Mouse (Mus musculus): ENCODE data around the gene Agr2.

The Agr2 gene

DNA sequence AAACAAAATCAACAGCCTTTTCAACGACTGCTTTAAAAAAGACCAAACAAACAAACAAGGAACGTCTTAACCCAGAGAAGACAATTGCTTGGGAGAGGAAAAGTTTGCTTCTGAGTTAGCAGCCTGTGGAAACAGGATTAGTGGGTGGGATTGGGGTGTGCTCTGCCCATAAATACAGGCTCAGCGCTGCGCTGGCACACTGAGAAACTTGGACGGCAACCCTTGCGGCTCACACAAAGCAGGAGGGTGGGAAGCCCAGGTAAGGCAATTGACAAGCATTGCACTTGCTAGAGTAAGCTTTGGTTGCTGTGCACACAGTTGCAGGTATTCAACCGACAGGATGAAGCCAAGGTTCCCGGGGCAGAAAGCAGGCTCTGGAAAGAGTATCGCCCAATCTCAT is at the start of gene Agr2:
TSS of gene Agr2 (plus strand) at position 197 of the 400 bp plus-strand sequence.
- no peak for DNase-seq

DNA sequence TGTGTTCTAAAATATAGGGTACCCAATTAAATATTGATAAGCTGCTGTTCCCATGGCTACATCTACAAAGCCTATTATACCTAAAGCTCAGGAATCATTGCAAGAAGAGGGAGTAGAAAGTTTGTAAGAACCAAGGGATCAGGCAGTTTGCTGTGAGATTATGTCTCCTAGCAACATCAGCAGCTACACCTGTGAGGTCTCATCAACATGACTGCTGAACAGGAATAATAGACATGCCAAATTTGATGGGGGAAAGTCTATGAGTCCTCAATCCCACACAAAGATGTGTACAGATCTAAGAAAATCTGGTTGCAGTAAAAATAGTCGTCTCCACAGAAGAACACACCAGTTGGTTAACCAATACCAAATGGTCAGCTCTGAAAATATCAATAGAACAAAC is 41.0 kb upstream of the Agr2 start:
- no peak for DNase-seq

DNA sequence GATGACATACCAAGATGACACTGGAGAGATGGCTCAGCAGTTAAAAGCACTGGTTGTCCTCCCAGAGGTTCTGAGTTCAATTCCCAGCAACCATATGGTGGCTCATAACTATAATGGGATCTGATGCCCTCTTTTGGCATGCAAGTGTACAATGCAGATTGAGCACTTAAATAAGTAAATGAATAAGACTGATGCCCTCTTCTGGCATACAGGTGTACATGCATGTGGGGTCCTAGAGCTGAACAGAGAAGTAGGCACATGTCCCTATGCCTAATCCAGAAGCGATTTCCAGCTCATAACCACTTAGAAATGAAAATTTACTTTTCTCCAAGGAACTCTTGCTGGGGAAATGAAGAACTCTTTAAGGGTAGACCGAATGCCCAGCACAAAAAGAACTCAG is 35.5 kb upstream of the Agr2 start:
- DNase-seq = no peak

DNA sequence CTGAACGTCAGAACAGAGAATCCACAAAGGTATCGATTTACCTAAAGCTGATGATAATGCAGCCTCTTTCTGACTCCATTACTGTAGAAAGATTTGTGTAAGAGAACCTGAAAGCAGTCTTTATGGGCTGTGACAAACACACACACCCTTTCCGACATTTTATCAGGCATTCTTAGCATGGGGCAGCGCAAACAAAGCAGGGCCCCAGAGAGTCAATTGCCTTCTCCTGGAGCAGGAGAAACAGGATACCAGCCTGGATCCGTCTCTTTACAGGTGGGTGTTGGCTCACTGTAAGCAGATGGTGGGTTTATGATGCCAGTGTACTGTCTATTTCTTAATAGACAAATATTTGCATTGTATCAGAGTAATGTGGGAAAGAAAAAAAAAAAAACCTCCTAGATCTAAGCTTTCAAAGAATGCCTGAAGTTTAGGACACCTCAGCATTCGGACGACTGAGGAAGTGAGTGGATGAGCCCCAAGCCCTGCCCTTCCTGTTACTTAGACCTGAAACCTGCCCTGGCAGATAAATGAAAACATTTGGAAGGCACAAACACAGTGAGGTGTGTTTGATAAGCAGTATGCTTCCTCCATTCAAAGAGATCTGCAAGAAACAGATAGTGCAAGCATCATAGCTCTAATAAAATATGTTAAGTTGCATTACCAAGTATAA is 26.5 kb upstream of the Agr2 start:
- DNase-seq = no peak

DNA sequence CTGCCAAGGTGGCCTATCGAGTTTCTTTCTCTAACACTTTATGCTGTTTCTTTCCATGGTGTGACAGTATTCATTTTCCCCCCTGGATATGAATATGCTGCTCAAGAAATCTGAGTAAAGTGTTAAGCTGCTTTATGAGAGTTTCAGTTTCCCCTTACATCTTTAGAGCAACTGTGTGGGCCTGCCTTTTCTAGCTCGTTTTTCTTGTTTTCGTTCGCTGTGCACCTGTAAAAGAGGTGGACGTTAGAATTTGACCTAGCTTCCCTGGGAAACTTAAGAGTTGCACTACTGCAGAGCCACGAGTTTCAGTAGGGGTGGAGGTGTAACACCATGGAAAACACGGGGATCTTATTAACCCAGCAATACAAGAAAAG is 26.0 kb upstream of the Agr2 start:
- DNase-seq = no peak

DNA sequence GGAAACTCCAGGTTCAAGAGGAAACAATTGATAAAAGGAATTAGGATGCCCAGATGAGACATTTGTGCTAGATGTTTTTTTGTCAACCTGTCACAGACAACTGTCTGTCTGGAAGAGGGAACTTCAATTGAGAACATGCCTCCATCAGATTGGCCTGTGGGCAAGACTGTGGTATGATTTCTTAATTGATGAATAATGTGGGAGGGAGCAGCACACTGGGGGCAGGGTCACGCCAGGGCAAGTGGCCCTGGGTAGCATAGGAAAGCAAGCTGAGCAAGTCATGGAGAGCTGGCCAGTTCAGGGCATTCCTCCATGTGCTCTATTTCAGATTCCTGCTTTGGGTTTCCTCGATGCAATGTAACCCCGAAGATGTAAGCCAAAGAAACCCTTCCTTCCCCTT is 16.8 kb upstream of the Agr2 start:
- no peak for DNase-seq

DNA sequence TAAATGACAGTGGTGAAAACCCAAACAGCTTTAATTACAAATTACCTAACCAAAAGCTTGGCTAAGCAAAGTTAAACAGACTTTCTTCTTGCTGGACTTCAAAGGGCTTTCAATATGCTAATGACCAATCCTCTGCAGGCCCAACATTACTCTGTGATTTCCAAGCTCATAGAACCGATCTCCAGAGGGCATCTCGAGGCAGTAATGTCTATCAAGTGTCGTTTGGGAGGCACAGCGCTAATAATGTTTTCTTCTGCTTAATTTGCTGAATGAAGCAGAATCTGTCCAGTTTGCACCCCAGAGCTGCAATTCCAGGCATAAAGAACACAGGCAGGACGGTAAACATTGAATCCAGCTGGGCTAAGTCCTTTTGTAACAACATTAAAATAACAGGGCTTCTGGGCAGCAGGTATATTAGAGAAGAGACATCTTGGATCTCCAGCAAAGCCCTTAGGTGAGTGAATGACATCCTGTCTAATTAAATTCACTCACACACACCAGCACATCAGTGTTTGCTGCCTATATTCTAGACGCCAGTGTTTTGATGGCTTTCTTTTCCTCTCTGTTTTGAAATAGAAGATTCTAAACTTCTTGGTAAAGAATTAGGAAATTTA is 15.0 kb upstream of the Agr2 start:
- DNase-seq = no peak

DNA sequence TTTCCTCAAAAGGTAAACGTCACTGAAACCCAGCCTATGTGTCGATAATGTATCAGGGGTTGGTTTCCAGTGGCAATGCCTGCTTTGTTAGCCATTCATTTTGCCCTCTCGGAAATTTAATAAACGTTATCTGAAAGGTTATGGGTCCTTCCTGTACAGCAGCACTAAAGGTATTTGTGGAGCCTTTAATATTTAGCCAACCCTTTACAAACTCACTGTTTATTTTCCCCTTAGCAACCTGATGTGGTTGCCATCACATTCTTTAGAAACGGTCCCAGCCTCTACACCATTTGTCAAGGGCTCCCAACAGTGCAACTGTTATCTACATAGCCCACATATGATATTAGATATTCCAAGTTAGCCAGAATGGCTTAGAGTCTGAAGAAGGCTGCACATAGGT is 13.1 kb upstream of the Agr2 start:
- no peak for DNase-seq

DNA sequence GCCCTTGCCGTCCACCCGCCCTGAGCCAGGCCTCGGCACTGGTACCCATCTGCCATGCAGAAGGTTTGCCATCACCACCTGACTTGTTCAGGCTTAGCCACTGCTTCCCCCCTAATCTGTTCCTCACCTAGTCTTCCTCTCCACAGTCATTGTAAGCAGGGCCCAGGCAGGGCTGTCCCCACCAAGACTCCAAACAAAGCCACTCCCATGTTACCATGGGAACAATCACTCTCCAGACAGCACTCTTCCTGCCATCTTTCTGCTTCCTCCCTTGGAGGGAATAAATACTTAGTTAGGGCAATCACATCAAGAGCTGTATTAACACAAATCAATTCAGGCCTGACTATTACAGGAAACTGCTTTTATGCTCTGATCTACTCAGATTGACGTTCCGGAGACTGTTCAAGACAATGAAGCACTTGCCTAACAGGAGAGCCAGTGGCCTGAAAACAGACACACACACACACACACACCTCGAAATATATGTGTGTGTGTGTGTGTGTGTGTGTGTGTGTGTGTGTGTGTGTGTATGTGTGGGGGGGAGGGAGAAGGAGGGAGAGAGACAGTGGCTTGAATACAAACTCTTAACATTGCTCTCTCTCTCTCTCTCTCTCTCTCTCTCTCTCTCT is 10.9 kb upstream of the Agr2 start:
- no peak for DNase-seq

DNA sequence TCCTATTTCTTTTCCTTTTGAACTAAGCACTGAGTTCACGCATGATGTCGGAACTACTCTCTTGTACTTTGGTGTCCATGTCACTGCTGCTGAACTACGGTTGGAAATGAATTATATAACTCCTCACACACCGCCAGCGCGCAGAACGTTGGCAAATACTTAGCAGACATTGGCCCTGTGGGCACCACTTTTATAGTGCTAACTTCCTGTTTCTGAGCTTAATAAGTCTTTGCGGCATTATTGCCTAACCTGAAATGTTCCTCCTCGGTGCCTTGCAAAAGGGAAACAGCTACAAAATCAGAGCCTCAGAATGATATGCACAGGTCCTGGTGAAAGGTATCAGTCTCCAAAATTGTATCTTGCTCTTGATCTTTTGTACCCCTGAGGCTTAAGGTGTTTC is 9.2 kb upstream of the Agr2 start:
- no peak for DNase-seq

DNA sequence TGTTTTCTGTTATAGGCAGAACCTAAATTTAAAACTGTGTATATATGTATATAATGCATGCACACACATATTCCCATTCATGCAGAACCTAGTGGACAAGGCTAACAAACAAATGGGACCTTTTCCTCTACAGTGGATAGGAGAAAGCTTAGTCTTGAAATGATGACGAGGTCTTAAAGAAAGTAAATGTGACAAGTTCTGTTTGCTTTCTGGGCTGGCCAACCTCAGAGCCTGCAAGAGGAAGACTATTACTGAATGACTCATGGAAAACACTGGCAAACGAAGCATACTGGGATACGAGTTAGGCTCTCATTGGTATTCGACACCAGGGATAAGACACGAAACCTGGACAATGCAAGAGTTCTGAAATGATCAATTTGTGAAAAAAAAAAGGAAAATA is 8.0 kb upstream of the Agr2 start:
- DNase-seq = no peak

DNA sequence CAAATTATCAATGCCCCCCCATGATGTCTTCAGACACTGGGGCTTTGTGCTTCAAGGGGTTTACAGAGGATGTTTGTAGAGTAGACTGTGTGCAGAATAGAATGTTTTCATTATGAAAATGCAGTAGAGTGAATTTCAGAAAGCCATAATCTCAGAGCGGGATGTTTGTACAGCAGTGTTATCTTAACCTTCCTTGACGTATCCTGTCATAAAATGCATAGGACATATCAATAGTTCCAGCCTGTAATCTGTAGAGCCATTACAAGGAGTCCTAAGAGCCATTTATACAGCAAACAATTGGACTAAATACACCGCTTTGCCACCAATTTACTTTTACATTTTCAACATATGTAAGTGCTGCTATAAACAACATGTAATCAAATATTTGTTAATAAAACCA is 876 bp downstream of the Agr2 start:
- DNase-seq = no peak

DNA sequence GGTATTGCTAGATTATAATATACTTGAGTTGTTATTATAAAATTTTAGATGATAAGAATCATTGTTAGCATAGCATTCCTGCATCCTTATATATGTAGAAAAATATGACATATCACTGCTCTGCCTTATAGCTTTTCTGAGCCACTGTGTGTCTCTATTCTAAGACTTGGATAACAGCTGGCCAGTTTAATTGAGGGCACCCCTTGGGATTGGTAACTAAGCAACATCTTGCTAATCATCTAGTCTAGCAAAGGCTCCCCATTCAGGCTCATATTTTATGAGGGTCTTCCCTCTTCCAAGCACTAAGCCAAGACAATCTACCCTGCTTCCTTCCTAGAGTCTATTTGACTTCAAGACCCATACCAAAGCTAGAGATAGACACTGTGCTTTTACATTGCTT is 1.4 kb downstream of the Agr2 start:
- no peak for DNase-seq

DNA sequence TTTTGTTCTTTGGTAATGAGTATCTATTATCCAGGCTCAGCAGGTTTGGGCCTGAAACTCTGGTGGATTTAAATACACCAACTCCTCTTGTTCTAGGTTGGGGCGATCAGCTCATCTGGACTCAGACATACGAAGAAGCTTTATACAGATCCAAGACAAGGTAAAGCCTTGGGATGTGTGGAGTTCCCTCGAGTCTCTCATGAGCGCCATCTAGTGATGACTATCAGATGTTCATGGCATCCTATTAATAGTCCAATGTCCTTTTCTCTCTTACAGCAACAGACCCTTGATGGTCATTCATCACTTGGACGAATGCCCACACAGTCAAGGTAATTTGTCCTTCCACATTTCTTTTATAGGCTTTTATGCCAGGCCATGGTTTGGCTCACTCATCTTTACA is 3.1 kb downstream of the Agr2 start:
- no peak for DNase-seq

DNA sequence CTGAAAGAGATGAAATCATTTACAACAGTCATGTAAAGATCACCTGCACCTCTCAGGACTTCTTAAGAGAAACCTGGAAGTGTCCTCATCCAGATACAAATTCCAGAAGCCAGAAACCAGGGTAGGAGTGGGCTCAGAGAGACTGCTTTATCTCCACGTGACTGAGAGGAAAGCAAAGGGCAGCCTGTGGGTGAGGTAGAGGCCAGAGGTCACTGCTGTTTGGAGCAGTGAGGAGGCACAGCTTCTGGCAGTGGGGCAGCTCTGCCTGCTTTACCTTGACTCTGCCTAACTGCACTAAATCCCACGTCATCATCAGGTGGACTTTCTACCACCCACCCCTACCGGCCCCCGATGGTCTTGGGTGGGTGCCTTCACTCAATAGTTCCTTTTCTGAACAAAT is 12.0 kb downstream of the Agr2 start:
- no peak for DNase-seq

DNA sequence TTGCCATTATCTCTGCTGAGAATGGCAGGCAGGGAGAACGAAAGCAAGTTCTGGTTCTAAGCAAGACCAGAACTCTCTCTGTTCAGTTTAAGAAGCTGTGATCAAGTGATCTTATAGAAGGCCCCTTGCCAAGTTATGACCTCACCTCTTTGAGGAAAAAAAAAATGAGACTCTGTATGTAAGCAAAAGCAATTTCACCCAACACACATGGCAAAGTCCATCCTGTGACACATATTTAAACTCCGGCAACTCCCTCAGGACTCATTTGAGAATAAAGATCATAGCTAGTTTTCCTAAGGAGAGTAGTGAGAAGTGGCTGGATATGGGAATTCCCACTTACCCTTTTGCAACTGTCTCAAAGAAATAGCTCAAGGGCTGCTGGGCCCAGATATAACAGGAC is 14.9 kb downstream of the Agr2 start:
- DNase-seq = no peak

DNA sequence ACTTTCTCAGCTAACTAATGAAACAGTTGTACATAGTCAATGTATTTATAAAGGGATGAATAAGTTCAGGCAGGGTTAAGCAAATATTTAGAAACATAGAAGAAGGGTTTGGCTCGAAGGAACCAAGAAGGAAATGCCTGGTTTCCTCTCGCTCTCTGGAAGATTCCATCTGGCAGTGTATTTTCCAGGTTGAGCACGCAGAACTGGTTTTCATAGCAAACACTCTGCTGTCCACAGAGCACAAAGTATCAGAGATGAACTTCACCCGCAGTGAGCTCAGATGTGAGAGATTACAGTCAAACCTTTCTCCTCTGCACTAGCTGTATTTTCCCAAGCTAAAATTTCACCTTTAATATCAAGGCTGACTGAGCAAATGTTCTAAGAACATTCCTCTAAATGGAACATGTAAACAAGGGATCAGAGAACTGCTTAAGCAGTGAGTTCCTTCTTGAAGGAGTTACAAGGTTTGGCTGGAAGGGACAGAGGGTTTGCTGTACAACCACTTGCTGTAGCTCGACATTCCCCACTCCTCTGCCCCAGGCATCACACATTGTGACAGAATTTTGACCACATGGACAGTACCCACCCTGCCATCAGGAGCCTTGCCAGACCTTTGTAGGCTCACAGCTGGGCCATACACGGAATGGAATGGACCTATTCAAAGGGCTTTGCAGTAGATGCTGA is 15.8 kb downstream of the Agr2 start:
- DNase-seq = no peak

DNA sequence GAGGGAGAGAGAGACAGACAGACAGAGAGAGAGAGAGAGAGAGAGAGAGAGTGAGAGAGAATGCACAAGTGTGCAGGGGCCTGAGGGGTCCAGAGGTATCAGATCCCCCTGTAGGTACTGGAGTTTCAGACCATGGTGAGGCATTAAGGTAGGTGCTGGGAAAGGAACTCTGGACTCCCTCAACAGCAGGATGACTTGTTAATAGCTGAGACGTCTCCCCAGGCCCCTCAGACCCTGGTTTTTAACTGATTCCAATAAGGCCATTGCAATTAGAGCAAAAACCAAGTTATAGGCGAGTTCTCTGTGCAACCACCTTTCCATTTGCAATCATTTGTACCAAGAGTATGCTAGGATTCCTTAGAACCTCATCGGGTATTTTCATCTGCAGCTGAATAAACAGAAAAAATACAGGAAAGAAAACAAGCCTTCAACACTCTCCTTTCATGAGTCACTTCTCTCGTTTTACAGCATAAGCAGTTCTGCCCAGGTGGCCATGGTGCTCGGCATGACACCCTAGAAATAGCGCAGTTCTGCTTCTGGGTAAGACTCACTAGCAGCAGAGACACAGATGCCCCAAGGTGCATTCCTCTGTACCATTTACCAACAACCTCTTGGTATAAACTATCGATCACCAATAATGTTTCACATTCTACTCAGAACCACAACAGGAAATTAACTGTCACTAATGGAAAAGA is 20.7 kb downstream of the Agr2 start:
- no peak for DNase-seq

DNA sequence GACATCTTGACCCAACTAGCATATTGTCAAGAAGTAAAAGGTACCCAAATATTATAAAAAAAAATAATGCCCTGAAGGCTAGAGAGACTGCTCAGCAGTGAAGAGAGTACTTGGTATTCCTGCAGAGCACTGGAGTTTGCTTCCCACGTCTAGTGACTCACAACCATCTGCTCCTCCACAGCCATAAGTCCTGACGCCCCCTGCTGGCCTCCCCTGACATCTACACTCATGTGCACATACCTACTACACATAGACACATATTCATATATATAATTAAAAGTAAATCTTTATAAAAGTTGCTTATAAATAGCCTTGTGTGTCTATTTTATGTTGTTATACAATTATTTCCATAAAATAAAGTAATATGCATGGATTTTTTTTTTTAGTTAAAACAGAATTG is 25.1 kb downstream of the Agr2 start:
- DNase-seq = no peak

DNA sequence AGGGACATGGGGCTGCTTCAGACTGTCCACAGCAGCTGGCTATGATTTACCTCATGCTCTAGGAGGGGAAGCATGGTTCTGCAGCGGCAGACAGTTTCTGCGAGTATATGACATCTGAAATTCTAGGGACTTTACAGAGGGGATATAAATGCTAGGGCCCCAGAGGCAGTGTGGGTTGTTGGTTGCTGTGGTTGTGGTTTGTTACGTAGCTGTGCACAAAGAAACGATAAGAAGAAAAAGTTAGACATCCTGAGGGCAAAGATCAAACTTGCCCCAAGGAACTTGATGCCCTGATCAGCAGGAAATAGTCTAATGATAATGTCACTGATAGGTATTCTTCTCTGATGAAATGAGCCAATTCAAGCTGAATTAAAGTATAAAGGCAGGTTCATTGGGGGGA is 26.9 kb downstream of the Agr2 start:
- no peak for DNase-seq

DNA sequence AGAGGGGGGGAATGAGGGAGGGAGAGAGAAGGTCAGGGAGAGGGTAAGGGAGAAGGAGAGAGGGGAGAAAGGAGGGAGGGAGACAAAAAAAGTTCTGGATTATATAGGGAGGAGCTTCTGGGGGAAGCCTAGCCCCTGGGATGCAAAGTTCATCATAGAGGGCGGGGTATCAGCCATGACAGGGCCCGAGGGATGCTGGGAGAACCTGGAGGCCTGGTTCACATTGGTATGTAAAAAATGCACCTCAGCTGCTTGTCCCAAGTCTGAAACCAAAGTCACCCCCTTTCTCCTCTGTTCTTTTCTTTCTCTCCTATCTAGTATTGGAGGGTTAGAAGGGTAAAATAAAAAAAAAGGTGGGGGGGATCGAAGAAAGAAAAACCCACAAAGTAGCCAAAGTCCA is 27.4 kb downstream of the Agr2 start:
- no peak for DNase-seq

DNA sequence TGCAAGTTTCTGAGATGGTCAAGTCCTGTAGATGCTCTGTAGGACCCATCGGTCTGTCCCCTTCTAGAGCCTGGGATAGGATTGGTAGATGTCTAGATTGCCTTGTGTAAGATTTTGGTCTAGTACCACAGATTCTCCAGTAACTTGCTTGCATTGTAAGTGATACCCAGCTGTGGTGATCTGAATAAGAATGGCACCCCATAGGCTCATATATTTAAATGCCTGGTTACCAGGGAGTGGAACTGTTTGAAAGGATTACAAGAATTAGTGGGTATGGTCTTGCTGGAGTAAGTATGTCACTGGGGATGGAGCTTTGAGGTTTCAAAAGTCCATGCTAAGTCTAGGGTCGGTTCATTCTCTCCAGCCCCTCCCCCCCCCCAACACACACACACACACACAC is 28.0 kb downstream of the Agr2 start:
- no peak for DNase-seq

DNA sequence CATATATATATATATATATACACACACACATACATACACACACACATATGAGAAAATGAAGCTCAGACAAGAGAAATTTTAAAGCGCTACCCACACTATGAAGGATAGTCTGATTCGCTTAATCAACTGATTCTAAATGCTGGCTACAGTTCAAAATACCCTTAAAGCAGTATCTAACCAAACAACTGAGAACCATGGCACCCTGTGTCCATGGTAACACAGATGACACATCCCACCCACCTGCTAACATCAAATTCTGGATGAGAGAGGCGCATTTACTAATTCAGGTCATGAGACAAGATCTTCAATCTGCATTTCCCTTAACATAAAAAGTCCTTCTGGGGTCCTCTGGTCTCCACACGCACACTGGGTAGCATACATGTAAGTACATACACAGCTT is 33.4 kb downstream of the Agr2 start:
- no peak for DNase-seq

DNA sequence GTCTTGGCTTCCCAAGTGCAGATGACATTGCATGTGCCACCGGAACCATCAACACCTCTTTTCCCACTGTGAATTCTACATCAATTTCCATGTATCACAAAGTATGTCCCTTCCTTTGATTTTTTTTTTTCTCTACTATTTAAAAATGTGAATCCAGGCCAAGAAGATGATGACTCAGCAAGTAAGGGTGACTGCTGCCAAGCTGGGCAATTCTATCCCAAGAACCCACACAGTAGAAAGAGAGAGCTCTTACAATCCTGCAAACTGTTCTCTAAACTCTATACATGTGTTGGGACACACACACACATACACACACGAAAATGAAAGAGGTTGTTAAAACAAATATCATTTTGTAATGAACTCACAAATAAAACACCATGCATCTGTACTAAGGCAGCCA is 34.5 kb downstream of the Agr2 start:
- no peak for DNase-seq

Measured in kidney, adult 18-20 months (tissue).